Comparison of ENCODE assay signal across 14 mouse cellular contexts in genomic region chr15:85609266-85610004, GRCm38 (mm10). TPM values are rescaled to one million over a fixed set of nuclear protein-coding genes. Genes with fewer than 3 reads are reported as not detected.
DNase-seq lines count a peak whose midpoint lies in the region; ATAC-seq and TF ChIP-seq lines count a peak whose summit lies in the region.
"Had no signal": no experiment of that assay in that cellular context is flagged by ENCODE, and none has a peak within 500 bp of the region (broad histone marks: within the 10 kb centered on the region; RNA-seq: fewer than 3 reads in every experiment).

No protein-coding gene starts in this region.

- no peaks in the 10 kb centered on the region for H3K9me3 ChIP-seq in kidney, embryonic 15.5 days (replicated peaks)
- no peaks in the 10 kb centered on the region for H3K9me3 ChIP-seq in midbrain, postnatal 0 days (ENCODE audit: low read length)
- H3K9me3 ChIP-seq in midbrain, embryonic 15.5 days = no peaks in the 10 kb centered on the region

- no peak for TF ChIP-seq POLR2A in cerebellum, adult 2 months (IDR thresholded peaks at IDR 0.05; ENCODE audit: borderline replicate concordance, insufficient read depth, low read length)

- ATAC-seq in kidney, embryonic 15.5 days (replicated peaks; ENCODE audit: low FRiP score) = no peak
- ATAC-seq in midbrain, postnatal 0 days (ENCODE audit: low FRiP score) = no peak
- ATAC-seq in midbrain, embryonic 15.5 days (replicated peaks) = no peak

- no peak overlapping the region for H3K4me3 ChIP-seq in cerebellum, adult 2 months (replicated peaks; ENCODE audit: insufficient read depth, low read depth, low read length)
- H3K4me3 ChIP-seq in kidney, embryonic 15.5 days (replicated peaks) = no peak overlapping the region
- no peak overlapping the region for H3K4me3 ChIP-seq in midbrain, postnatal 0 days (ENCODE audit: low read depth, low read length)
- no peak overlapping the region for H3K4me3 ChIP-seq in midbrain, embryonic 15.5 days

- 94% methylated on average over 5 of the region's 5 CpGs for WGBS in cerebellum, adult 2 months
- 86% methylated on average over 5 of the region's 5 CpGs for WGBS in kidney, embryonic 15.5 days
- 80% methylated on average over 5 of the region's 5 CpGs for WGBS in midbrain, postnatal 0 days
- WGBS in midbrain, embryonic 15.5 days = 79% methylated on average over 5 of the region's 5 CpGs

- no peak overlapping the region for H3K27ac ChIP-seq in cerebellum, adult 2 months (ENCODE audit: insufficient read depth, low read length)
- peak overlapping the region; percentile 89; the same call in 1 of the 2 replicates for H3K27ac ChIP-seq in kidney, embryonic 15.5 days
- no peak overlapping the region for H3K27ac ChIP-seq in midbrain, postnatal 0 days (ENCODE audit: low read depth, low read length)
- H3K27ac ChIP-seq in midbrain, embryonic 15.5 days = no peak overlapping the region

- no peak overlapping the region for H3K4me2 ChIP-seq in kidney, embryonic 15.5 days
- no peak overlapping the region for H3K4me2 ChIP-seq in midbrain, postnatal 0 days (ENCODE audit: low read depth, low read length, poor library complexity, severe bottlenecking)
- no peak overlapping the region for H3K4me2 ChIP-seq in midbrain, embryonic 15.5 days
- H3K4me2 ChIP-seq: liver, embryonic 11.5 days had no signal

- DNase-seq in cerebellum, adult 2 months = peak; percentile 10 to 21
- no peak for DNase-seq in cerebellum, adult 11-12 months
- DNase-seq in kidney, adult 9 months = no peak
- DNase-seq in midbrain, postnatal 0 days (ENCODE audit: low spot score) = no peak
- DNase-seq in ovary, postnatal 14 days (ENCODE audit: low spot score) = no peak
- no peak for DNase-seq in frontal cortex, postnatal 25 days (ENCODE audit: low spot score in 2 of 2)
- DNase-seq: adrenal gland, postnatal 36 days; B cell, adult 2 months; cerebellum, postnatal 36 days; spleen, adult 18-20 months had no signal

- H3K27me3 ChIP-seq in cerebellum, adult 2 months (ENCODE audit: control insufficient read depth, insufficient read depth, low read length) = no peaks in the 10 kb centered on the region
- no peaks in the 10 kb centered on the region for H3K27me3 ChIP-seq in kidney, embryonic 15.5 days
- H3K27me3 ChIP-seq in midbrain, postnatal 0 days (ENCODE audit: insufficient read depth, low read length) = no peaks in the 10 kb centered on the region
- no peaks in the 10 kb centered on the region for H3K27me3 ChIP-seq in midbrain, embryonic 15.5 days (replicated peaks)

- no peaks in the 10 kb centered on the region for H3K36me3 ChIP-seq in kidney, embryonic 15.5 days
- no peaks in the 10 kb centered on the region for H3K36me3 ChIP-seq in midbrain, postnatal 0 days (ENCODE audit: insufficient read depth, low read length)
- no peaks in the 10 kb centered on the region for H3K36me3 ChIP-seq in midbrain, embryonic 15.5 days (replicated peaks)

- H3K9ac ChIP-seq in kidney, embryonic 15.5 days = no peak overlapping the region
- no peak overlapping the region for H3K9ac ChIP-seq in midbrain, postnatal 0 days (replicated peaks; ENCODE audit: low read length, poor library complexity, severe bottlenecking)
- no peak overlapping the region for H3K9ac ChIP-seq in midbrain, embryonic 15.5 days

- H3K4me1 ChIP-seq in cerebellum, adult 2 months (ENCODE audit: control insufficient read depth, insufficient read depth, low read length) = peaks cover 22% of the 10 kb centered on the region
- H3K4me1 ChIP-seq in kidney, embryonic 15.5 days = peaks cover 55% of the 10 kb centered on the region
- no peaks in the 10 kb centered on the region for H3K4me1 ChIP-seq in midbrain, postnatal 0 days (ENCODE audit: insufficient read depth, low read length)
- H3K4me1 ChIP-seq in midbrain, embryonic 15.5 days = peaks cover 9% of the 10 kb centered on the region; the same call in 1 of the 2 replicates

- 0 out of 2 replicates have a peak, but pooled peaks have one; percentile 15 for TF ChIP-seq CTCF in cerebellum, adult 2 months (IDR thresholded peaks at IDR 0.05; ENCODE audit: borderline replicate concordance, insufficient read depth, low read depth, low read length)
- peak; percentile 30 for TF ChIP-seq CTCF in midbrain, postnatal 0 days (IDR thresholded peaks at IDR 0.05)

RNA-seq across cellular contexts. Expression of gene Wnt7b, which starts 27.2 kb away (rescaled TPM):
- polyA plus RNA-seq in cerebellum, adult 2 months (2012; rRNA removed) = 11.1 and 14.7 TPM in 2 replicates
- 16.3 and 16.8 TPM in 2 replicates for polyA plus RNA-seq in kidney, embryonic 15.5 days (2015; fragmentation: Nextera tagmentation; extraction: Ambion mirVana)
- 26.3 and 34.3 TPM in 2 replicates for total RNA-seq in midbrain, postnatal 0 days (2014; rRNA removed)
- polyA plus RNA-seq in midbrain, postnatal 0 days (2015; fragmentation: Nextera tagmentation; extraction: Ambion mirVana) = 19.0 and 19.5 TPM in 2 replicates
- 33.2 and 35.0 TPM in 2 replicates for polyA plus RNA-seq in midbrain, embryonic 15.5 days (2015; fragmentation: Nextera tagmentation; extraction: Ambion mirVana)
- total RNA-seq: megakaryocyte, adult 5-6 weeks had no signal

Comparison
In these comparisons a context has a peak if more than half of its experiments do, and no peak if none do; other contexts are left out.
1. DNase-seq: peak in cerebellum, adult 2 months (2 of 2); none in cerebellum, adult 11-12 months (single experiment), kidney, adult 9 months (single experiment), midbrain, postnatal 0 days (single experiment), ovary, postnatal 14 days (single experiment) and frontal cortex, postnatal 25 days (0 of 2).